Mouse (Mus musculus): ENCODE data around the gene Morc1.

The Morc1 gene

DNA sequence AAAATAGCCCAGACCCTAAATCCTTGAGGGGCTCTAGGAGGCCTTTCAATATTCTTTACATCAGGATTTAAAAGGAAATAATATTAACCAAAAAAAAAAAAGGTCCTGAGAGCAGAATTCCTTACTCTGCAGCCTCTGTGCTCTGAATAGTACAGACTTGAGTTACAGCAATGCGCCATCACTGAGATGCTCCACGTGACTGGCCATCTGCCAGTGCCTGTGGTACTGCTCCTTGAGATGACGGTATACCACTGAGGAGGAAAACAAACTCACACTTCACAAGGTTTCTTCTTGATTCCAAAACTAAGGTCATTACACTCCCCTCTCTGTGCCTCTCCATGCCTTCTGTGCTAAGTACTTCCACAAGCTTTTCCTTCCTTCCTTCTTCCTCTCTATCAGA, 195.1 kb downstream of the Morc1 start:
- in situ Hi-C loops (cut with MseI, MboI): no loop called here

DNA sequence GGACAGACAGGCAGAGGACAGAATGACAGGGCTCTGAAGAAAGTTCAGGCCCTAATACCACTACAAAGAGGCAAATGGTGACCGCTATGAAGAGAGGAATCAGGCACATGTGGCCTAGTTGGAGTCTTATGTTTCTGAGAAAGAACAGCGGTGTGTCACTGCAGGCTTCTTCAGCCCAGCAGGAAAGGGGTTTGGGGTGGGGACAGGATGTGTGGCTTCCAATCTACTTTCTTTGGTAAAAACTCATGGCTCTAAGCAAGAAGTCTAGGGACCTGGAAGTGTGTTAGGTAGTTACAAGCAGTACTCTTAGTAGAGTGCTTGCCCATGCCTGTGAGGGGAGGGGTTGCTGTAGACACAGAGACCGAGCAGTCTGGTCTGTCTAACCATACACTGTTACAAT, 196.3 kb downstream of the Morc1 start:
- in situ Hi-C loops (cut with MseI, MboI): no loop called here

DNA sequence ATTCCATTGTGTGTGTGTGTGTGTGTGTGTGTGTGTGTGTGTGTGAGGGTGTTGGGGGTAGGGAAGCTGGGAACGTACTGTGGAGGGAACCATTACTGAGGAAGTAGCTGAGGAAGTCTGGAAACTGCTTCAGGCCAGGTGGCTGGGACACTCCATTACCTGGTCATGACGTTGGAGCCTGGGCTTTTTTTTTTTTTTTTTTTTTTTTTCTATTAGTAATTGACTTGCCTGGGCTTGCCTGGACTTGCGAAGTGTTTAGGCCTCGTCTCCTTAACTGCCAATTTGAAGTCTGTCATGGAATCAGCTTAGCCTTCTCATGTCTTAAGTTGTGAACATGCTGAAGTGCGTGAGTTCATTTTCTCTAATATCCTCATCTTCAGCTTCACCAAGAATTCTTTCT, 198.7 kb downstream of the Morc1 start:
- in situ Hi-C loops (cut with MseI, MboI): no loop called here

DNA sequence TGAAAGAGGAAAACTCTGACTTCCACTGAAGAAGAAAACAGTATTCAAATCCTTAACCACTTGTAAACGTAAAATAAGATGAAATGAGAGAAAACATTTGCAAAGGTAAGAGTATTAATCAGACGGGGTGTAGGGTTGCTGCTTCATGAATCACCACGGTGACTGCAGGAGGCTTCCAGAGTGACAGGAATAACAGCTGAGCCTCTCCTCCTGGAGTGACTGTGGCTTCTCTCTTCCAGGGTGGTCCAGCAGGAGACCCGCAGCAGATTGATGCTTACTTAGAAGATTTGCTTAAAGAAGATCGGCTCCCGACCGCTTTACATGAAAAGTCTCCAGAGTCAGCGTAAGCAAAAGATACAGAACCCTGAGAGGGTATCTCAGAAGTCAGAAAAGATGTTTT, 199.4 kb downstream of the Morc1 start:
- in situ Hi-C loops (cut with MseI, MboI): no loop called here

DNA sequence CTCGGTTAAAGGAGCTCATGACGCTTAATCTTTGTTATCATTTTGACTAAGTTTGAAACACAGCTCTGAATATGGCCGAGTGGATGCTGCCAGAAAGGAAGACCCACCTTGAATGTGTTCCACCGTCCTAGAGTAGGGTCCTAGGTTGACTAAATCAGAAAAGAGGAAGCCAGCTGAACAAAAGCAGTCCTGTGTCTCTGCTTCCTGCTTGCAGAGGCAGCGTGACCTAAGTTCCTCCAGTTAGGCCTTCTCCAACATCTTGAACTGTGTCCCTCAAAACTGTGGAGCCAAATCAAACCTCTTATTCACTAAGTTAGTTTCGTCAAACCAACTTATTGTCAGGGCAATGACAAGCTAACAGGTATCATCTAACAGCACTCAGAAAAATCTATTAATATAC, 201.3 kb downstream of the Morc1 start:
- in situ Hi-C loops (cut with MseI, MboI): no loop called here

DNA sequence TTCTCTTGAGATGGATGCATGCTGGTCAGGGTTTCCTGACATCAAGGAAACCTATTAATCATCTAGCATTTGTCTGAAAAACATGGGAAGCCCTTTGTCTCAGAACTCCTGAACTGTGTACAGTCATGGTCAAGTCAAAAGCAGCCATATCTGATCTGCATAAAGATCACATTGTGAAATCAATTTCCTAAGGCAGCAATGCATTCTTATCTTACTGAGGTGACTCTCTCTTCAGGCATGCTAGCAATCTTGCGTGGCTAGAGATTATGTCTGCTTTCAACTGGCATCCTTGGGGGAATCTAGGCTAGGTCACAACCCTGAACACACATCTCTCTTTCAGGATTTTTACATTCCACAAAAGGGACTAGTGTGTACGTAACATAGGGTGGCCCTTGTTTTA, 215.2 kb downstream of the Morc1 start:
- in situ Hi-C loops (cut with MseI, MboI): no loop called here

DNA sequence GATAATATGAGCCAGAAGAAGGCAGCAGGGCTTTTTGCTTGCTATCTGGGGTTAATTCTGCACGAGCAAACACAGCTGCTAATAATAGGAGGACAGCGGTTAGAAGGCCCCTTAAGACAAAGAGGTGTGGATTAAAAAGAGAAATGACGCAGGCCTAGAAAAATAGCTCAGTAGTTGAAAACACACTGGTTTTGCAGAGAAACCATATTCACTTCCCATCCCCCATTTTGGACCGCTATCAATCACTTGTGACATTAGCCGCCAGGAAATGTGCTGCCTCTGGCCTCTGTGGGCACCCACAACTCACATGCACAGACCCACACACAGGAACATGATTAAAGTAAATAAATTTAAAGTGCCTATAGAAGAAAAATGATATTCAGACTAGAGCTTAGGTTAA, 240.7 kb downstream of the Morc1 start:
- in situ Hi-C loops (cut with MseI, MboI): no loop called here

DNA sequence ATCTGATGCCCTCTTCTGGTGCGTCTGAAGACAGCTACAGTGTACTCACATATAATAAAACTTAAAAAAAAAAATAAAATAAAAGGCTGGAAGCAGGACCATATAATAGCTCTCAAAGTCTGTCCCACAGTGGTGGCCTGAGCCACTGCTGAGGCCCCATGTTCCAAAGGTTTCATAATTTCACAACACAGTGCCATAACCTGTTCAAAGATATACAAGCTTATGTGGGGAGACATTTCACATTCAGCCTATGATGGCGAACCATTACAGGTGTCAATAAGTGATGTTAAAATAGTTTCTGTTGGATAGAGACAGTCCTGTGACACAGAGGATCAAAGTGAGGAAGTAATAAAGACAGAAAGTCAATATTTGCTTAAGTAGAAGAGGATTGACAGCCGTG, 241.6 kb downstream of the Morc1 start:
- in situ Hi-C loops (cut with MseI, MboI): no loop called here

DNA sequence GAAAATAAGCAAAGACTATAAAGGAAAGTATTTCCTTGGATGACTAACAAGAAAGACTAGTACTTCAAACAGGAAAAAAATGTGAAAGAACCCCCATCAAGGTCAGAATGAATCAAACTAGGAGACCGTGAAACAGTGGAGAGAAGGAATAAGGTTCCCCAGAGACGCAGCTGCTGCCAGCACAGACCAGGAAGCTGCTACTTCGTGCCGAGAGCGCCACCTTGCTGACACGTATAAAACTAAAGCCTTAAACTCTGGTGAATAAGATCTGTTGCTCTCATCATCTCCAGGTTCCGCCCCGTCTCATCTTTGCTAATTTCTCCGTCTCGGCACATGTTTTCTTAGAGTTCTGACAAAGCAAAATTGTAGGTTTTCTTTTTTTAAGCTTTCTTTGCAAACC, 244.6 kb downstream of the Morc1 start:
- in situ Hi-C loops (cut with MseI, MboI): no loop called here

DNA sequence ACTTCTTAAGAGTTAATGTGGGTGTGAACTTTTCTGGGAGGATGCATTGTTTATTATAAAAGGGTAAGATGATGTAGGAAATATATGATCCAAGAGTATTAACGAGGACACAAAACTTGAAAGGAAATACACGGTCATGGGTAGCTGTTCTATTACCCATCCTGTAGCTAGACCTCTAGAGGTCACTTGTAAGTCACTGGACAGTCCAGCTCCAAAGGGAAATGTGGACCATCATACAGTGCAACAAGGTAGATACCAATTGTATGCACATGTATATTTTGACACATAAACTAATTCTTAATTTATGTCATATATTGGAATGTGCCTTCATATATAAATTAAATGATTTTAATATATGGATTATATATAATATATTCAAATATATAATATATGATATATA, 245.2 kb downstream of the Morc1 start:
- in situ Hi-C loops (cut with MseI, MboI): no loop called here

DNA sequence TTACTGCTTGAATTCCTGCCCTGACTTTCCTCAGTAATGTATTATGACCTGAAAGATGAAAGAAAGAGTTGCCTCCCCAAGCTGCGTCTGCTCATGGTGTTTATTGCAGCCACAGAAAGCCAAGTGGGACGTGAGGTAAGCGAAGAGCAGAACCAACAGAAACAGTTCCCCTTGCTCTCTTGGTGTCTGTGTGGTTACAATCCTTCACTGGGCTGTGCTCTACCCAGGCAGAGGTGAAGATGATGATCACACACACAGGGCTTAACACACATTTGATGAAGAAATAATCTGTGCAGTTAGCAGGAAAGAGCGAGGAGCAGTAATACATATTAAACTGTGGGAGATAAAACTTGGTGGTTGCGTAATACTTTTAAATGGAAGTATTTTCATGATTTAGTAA, 246.3 kb downstream of the Morc1 start:
- in situ Hi-C loops (cut with MseI, MboI): no loop called here

DNA sequence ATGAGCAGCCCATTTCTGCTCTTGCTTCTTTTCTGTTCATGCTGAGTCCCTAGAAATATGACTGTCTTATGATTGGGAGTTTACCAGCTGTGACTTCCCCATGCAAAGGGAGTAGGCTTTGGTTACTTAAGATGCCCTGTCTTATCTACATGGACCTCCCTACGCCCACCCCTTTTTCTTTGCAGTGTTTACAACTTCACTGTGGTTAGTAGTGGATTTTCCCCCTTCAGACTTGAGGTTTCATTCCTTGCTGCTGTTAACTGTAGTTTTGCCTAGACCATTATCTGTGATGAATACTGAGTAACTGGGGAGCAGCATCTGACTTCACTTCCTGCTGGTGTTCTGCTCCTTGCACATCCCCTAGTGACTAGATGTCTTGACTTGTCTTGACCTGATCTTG, 247.0 kb downstream of the Morc1 start:
- in situ Hi-C loops (cut with MseI, MboI): no loop called here
